Mouse (Mus musculus): ENCODE measurements around the gene Olfr12. TPM values are rescaled to one million over a fixed set of nuclear protein-coding genes. Genes with fewer than 3 reads are reported as not detected.

Olfr12 gene
- polyA plus RNA-seq, 1 experiment from 2014 or later = not detected

- Histone ChIP-seq H3K36me3 (ENCODE audit: control insufficient read depth, insufficient read depth, low read length) (no peaks in the 10 kb centered on the region), H3K9me3 (ENCODE audit: control insufficient read depth, low read length) (no peaks in the 10 kb centered on the region), H3K4me2 (ENCODE audit: low read depth) (no peak overlapping the region), H3K27me3 (ENCODE audit: control insufficient read depth, insufficient read depth, low read length) (no peaks in the 10 kb centered on the region), H3K4me3 (ENCODE audit: low read depth, low read length) (no peak overlapping the region), H3K4me1 (ENCODE audit: control insufficient read depth, insufficient read depth, low read length) (0 out of 2 replicates have a peak, but pooled peaks cover 3% of the 10 kb centered on the region), H3K27ac (ENCODE audit: low read depth, low read length) (no peak overlapping the region), H3K9ac (ENCODE audit: low read length) (no peak overlapping the region)
- 80% methylated on average over 2 of the region's 2 CpGs for WGBS
- no peak for DNase-seq (ENCODE audit: low spot score)
- ATAC-seq (ENCODE audit: insufficient read depth, low FRiP score, low TSS enrichment) = no peak
Measured at GRCm38 (mm10) chr1:92654676-92655075, 37.1 kb downstream of the Olfr12 start.

GRCm38 (mm10) chr1:92657025-92657820 lies 39.6 kb downstream of the Olfr12 start:
- no peaks in the 10 kb centered on the region for H3K27me3 ChIP-seq (ENCODE audit: control insufficient read depth, insufficient read depth, low read length)
- no peak overlapping the region for H3K4me2 ChIP-seq (ENCODE audit: low read depth)
- no peak overlapping the region for H3K9ac ChIP-seq (ENCODE audit: low read length)
- H3K27ac ChIP-seq (ENCODE audit: low read depth, low read length) = no peak overlapping the region
- H3K4me1 ChIP-seq (ENCODE audit: control insufficient read depth, insufficient read depth, low read length) = 0 out of 2 replicates have a peak, but pooled peaks cover 3% of the 10 kb centered on the region
- DNase-seq (ENCODE audit: low spot score) = no peak
- 64% methylated on average over 11 of the region's 11 CpGs for WGBS
- H3K36me3 ChIP-seq (ENCODE audit: control insufficient read depth, insufficient read depth, low read length) = no peaks in the 10 kb centered on the region
- ATAC-seq (ENCODE audit: insufficient read depth, low FRiP score, low TSS enrichment) = no peak
- H3K4me3 ChIP-seq (ENCODE audit: low read depth, low read length) = no peak overlapping the region
- H3K9me3 ChIP-seq (ENCODE audit: control insufficient read depth, low read length) = no peaks in the 10 kb centered on the region

GRCm38 (mm10) chr1:92659392-92659791 lies 41.8 kb downstream of the Olfr12 start:
- no peak overlapping the region for H3K27ac ChIP-seq (ENCODE audit: low read depth, low read length)
- DNase-seq (ENCODE audit: low spot score) = no peak
- H3K9me3 ChIP-seq (ENCODE audit: control insufficient read depth, low read length) = no peaks in the 10 kb centered on the region

GRCm38 (mm10) chr1:92667106-92667505 lies 49.5 kb downstream of the Olfr12 start:
- no peak for ATAC-seq (ENCODE audit: insufficient read depth, low FRiP score, low TSS enrichment)
- no peak overlapping the region for H3K9ac ChIP-seq (ENCODE audit: low read length)
- no peak overlapping the region for H3K27ac ChIP-seq (ENCODE audit: low read depth, low read length)
- no peaks in the 10 kb centered on the region for H3K9me3 ChIP-seq (ENCODE audit: control insufficient read depth, low read length)
- DNase-seq (ENCODE audit: low spot score) = no peak
- H3K4me2 ChIP-seq (ENCODE audit: low read depth) = no peak overlapping the region
- H3K27me3 ChIP-seq (ENCODE audit: control insufficient read depth, insufficient read depth, low read length) = no peaks in the 10 kb centered on the region
- H3K4me3 ChIP-seq (ENCODE audit: low read depth, low read length) = no peak overlapping the region
- no peaks in the 10 kb centered on the region for H3K4me1 ChIP-seq (ENCODE audit: control insufficient read depth, insufficient read depth, low read length)
- no peaks in the 10 kb centered on the region for H3K36me3 ChIP-seq (ENCODE audit: control insufficient read depth, insufficient read depth, low read length)
- WGBS = 88% methylated on average over 6 of the region's 6 CpGs

More at GRCm38 (mm10) chr1:92659392-92659791, 41.8 kb downstream of the Olfr12 start:
- H3K4me2 ChIP-seq (ENCODE audit: low read depth) = no peak overlapping the region
- no peak overlapping the region for H3K4me3 ChIP-seq (ENCODE audit: low read depth, low read length)
- H3K4me1 ChIP-seq (ENCODE audit: control insufficient read depth, insufficient read depth, low read length) = 0 out of 2 replicates have a peak, but pooled peaks cover 3% of the 10 kb centered on the region
- H3K27me3 ChIP-seq (ENCODE audit: control insufficient read depth, insufficient read depth, low read length) = no peaks in the 10 kb centered on the region
- H3K9ac ChIP-seq (ENCODE audit: low read length) = no peak overlapping the region
- H3K36me3 ChIP-seq (ENCODE audit: control insufficient read depth, insufficient read depth, low read length) = no peaks in the 10 kb centered on the region
- 72% methylated on average over 5 of the region's 5 CpGs for WGBS
- no peak for ATAC-seq (ENCODE audit: insufficient read depth, low FRiP score, low TSS enrichment)

GRCm38 (mm10) chr1:92669430-92669829 lies 51.8 kb downstream of the Olfr12 start:
- Histone ChIP-seq H3K4me1 (ENCODE audit: control insufficient read depth, insufficient read depth, low read length) (no peaks in the 10 kb centered on the region), H3K4me3 (ENCODE audit: low read depth, low read length) (no peak overlapping the region), H3K9me3 (ENCODE audit: control insufficient read depth, low read length) (no peaks in the 10 kb centered on the region), H3K27me3 (ENCODE audit: control insufficient read depth, insufficient read depth, low read length) (no peaks in the 10 kb centered on the region), H3K27ac (ENCODE audit: low read depth, low read length) (no peak overlapping the region), H3K9ac (ENCODE audit: low read length) (no peak overlapping the region), H3K36me3 (ENCODE audit: control insufficient read depth, insufficient read depth, low read length) (no peaks in the 10 kb centered on the region), H3K4me2 (ENCODE audit: low read depth) (no peak overlapping the region)
- 95% methylated on average over 3 of the region's 3 CpGs for WGBS
- DNase-seq (ENCODE audit: low spot score) (no peak), ATAC-seq (ENCODE audit: insufficient read depth, low FRiP score, low TSS enrichment) (no peak)

- DNase-seq (ENCODE audit: low spot score) = no peak
- no peak overlapping the region for H3K9ac ChIP-seq (ENCODE audit: low read length)
- WGBS = 87% methylated on average over 4 of the region's 4 CpGs
Measured at GRCm38 (mm10) chr1:92671326-92671725, 53.7 kb downstream of the Olfr12 start.

More at GRCm38 (mm10) chr1:92671326-92671725, 53.7 kb downstream of the Olfr12 start:
- Histone ChIP-seq H3K27me3 (ENCODE audit: control insufficient read depth, insufficient read depth, low read length) (no peaks in the 10 kb centered on the region), H3K9me3 (ENCODE audit: control insufficient read depth, low read length) (no peaks in the 10 kb centered on the region), H3K27ac (ENCODE audit: low read depth, low read length) (no peak overlapping the region), H3K4me2 (ENCODE audit: low read depth) (no peak overlapping the region), H3K36me3 (ENCODE audit: control insufficient read depth, insufficient read depth, low read length) (no peaks in the 10 kb centered on the region), H3K4me1 (ENCODE audit: control insufficient read depth, insufficient read depth, low read length) (no peaks in the 10 kb centered on the region), H3K4me3 (ENCODE audit: low read depth, low read length) (no peak overlapping the region)
- no peak for ATAC-seq (ENCODE audit: insufficient read depth, low FRiP score, low TSS enrichment)

Other genes starting within 250 kb of the Olfr12 start
- gene Ndufa10, start 143.9 kb upstream of the Olfr12 start, polyA plus RNA-seq (2014; fragmentation: Nextera tagmentation; extraction: Ambion mirVana) = 296 TPM in 2 replicates
- gene Olfr1416, start 132.7 kb upstream of the Olfr12 start, polyA plus RNA-seq (2014; fragmentation: Nextera tagmentation; extraction: Ambion mirVana) = not detected in 2 replicates
- gene Olfr1415, start 121.7 kb upstream of the Olfr12 start, polyA plus RNA-seq (2014; fragmentation: Nextera tagmentation; extraction: Ambion mirVana) = not detected in 2 replicates
- gene Olfr1414, start 99.1 kb upstream of the Olfr12 start, polyA plus RNA-seq (2014; fragmentation: Nextera tagmentation; extraction: Ambion mirVana) = not detected in 2 replicates
- not detected in 2 replicates for gene Olfr1413, start 46.5 kb upstream of the Olfr12 start, polyA plus RNA-seq (2014; fragmentation: Nextera tagmentation; extraction: Ambion mirVana)
- not detected in 2 replicates for gene Olfr1412, start 32.0 kb upstream of the Olfr12 start, polyA plus RNA-seq (2014; fragmentation: Nextera tagmentation; extraction: Ambion mirVana)
- gene Olfr1411, start 23.4 kb upstream of the Olfr12 start, polyA plus RNA-seq (2014; fragmentation: Nextera tagmentation; extraction: Ambion mirVana) = not detected in 2 replicates
- gene Olfr1410, start 12.0 kb upstream of the Olfr12 start, polyA plus RNA-seq (2014; fragmentation: Nextera tagmentation; extraction: Ambion mirVana) = not detected in 2 replicates
- 408 and 434 TPM in 2 replicates for gene Cops9, start 24.2 kb downstream of the Olfr12 start, polyA plus RNA-seq (2014; fragmentation: Nextera tagmentation; extraction: Ambion mirVana)
- gene Otos, start 31.1 kb downstream of the Olfr12 start, polyA plus RNA-seq (2014; fragmentation: Nextera tagmentation; extraction: Ambion mirVana) = 0.08 and 0.62 TPM in 2 replicates
- gene Gpc1, start 213.9 kb downstream of the Olfr12 start, polyA plus RNA-seq (2014; fragmentation: Nextera tagmentation; extraction: Ambion mirVana) = 49.5 and 52.5 TPM in 2 replicates